Mouse (Mus musculus) small intestine, adult 2 months (tissue): ENCODE results near the gene Eif5b.

Experiments used
- CTCF ChIP-seq: fragments of 200-500 bp; IDR thresholded peaks from 2 replicates; pipeline ENCODE4 v1.5.1; 2012; ENCODE audit warnings: low read depth, mild to moderate bottlenecking, control low read depth, inconsistent platforms, low read length, moderate library complexity, mixed read lengths; ENCODE audit not compliant: insufficient replicate concordance, insufficient read length; ENCODE audit errors: extremely low read depth
- POLR2A ChIP-seq: fragments of 200-500 bp; IDR thresholded peaks from 2 replicates; pipeline ENCODE4 v1.6.1; 2012; ENCODE audit warnings: low read depth, mild to moderate bottlenecking, control low read depth, inconsistent platforms, low read length, moderate library complexity

DNA sequence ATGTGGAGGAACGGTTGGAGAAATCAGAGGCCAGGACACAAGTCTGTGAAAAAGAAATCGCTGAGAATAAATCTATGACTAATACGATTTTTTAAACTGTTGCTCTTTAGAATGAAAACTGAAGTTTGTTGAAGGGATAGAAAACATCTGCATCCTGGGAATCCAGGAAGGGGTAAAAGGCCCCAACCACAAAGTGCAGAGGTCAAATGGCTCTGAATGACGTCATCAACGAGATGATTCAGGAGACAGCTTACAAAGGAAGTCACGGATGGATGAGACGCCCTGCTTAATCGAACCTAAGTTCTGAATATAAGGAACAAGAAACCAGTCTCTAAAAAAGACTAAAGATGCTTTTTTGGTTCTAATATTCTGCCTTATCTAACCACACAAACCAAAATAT lies 83.5 kb downstream of the Eif5b start:
- TF ChIP-seq CTCF (no peak), POLR2A (no peak)
